Mouse (Mus musculus) kidney, adult 2 months (tissue): ENCODE results near the gene Caln1. TPM values are rescaled to one million over a fixed set of nuclear protein-coding genes. Genes with fewer than 3 reads are reported as not detected.

Source experiments
- DNase-seq: peaks from one replicate; pipeline ENCODE4 v3.0.0; 2021
- H3K27ac ChIP-seq: fragments of 200-500 bp; 2 replicates; pipeline ENCODE4 v1.5.1; 2012; ENCODE audit warnings: low read depth, low read length, control low read depth, inconsistent platforms; ENCODE audit not compliant: insufficient read depth
- H3K27me3 ChIP-seq: fragments of 200-500 bp; replicated peaks from 2 replicates; pipeline ENCODE4 v1.6.1; 2012; ENCODE audit warnings: mild to moderate bottlenecking, moderate library complexity, low read length, inconsistent platforms; ENCODE audit not compliant: control insufficient read depth, insufficient read depth
- H3K36me3 ChIP-seq: fragments of 200-500 bp; 2 replicates; pipeline ENCODE4 v1.6.1; 2012; ENCODE audit warnings: mild to moderate bottlenecking, moderate library complexity, low read length, inconsistent platforms; ENCODE audit not compliant: control insufficient read depth, insufficient read depth
- H3K4me1 ChIP-seq: fragments of 200-500 bp; 2 replicates; pipeline ENCODE4 v1.6.1; 2011; ENCODE audit warnings: low read length; ENCODE audit not compliant: control insufficient read depth, insufficient read depth
- H3K4me3 ChIP-seq: fragments of 200-500 bp; 2 replicates; pipeline ENCODE4 v1.5.1; 2011; ENCODE audit warnings: mild to moderate bottlenecking, low read depth, low read length, control low read depth; ENCODE audit not compliant: insufficient read depth
- CTCF ChIP-seq: fragments of 200-500 bp; conservative IDR thresholded peaks from 2 replicates; pipeline ENCODE4 v1.5.1; 2011; ENCODE audit warnings: low read depth, mild to moderate bottlenecking, control low read depth, low read length, moderate library complexity, mixed read lengths; ENCODE audit not compliant: insufficient read depth, insufficient read length
- POLR2A ChIP-seq: fragments of 200-500 bp; IDR thresholded peaks from one replicate; pipeline ENCODE4 v1.6.1; 2011; ENCODE audit warnings: low read depth, low read length, control low read depth
- WGBS: fragments of 180-500 bp; shearing (Covaris S2); methylation state at CpG from one replicate; pipeline ENCODE4 v1.1.7; 2018; 5-methylcytosine and 5-hydroxymethylcytosine counted together
- polyA plus RNA-seq: library from polyadenylated mRNA; depleted of rRNA; stranded (reverse); fragments of >200 nt; gene quantifications from 2 replicates; pipeline ENCODE4 v1.2.3, GENCODE M21; 2012; rRNA removed

The Caln1 gene
- polyA plus RNA-seq = 0.02 and 0.04 TPM in 2 replicates

- no peak within 1 kb of the TSS for H3K27ac ChIP-seq
- no peaks in the 10 kb centered on the region for H3K27me3 ChIP-seq
- TF ChIP-seq CTCF (no peak), POLR2A (no peak)
- no peaks in the 10 kb centered on the region for H3K4me1 ChIP-seq
- DNase-seq = peak; percentile 57
- no peaks in the 10 kb centered on the region for H3K36me3 ChIP-seq
- no peak within 1 kb of the TSS for H3K4me3 ChIP-seq
- 48% methylated on average over 11 of the region's 11 CpGs for WGBS
Measured at GRCm38 (mm10) chr5:130369237-130369636, at the start of gene Caln1. TSS of gene Caln1 (plus strand) at chr5:130369455.

- 94% methylated on average over 5 of the region's 5 CpGs for WGBS
- TF ChIP-seq POLR2A (no peak), CTCF (no peak)
- no peak for DNase-seq
- no peaks in the 10 kb centered on the region for H3K4me1 ChIP-seq
- H3K36me3 ChIP-seq = 0 out of 2 replicates have a peak, but pooled peaks cover 2% of the 10 kb centered on the region
- H3K4me3 ChIP-seq = no peak overlapping the region
- H3K27me3 ChIP-seq = no peaks in the 10 kb centered on the region
- no peak overlapping the region for H3K27ac ChIP-seq
Measured at GRCm38 (mm10) chr5:130319783-130320182, 49.5 kb upstream of the Caln1 start.

GRCm38 (mm10) chr5:130320485-130320884 lies 48.8 kb upstream of the Caln1 start:
- H3K27ac ChIP-seq = no peak overlapping the region
- TF ChIP-seq POLR2A (no peak), CTCF (peak; percentile 38)
- 0 out of 2 replicates have a peak, but pooled peaks cover 2% of the 10 kb centered on the region for H3K36me3 ChIP-seq
- 72% methylated on average over 3 of the region's 3 CpGs for WGBS
- no peaks in the 10 kb centered on the region for H3K27me3 ChIP-seq
- peak; percentile 26 for DNase-seq
- H3K4me1 ChIP-seq = no peaks in the 10 kb centered on the region
- no peak overlapping the region for H3K4me3 ChIP-seq

- no peak for DNase-seq
- Histone ChIP-seq H3K27ac (no peak overlapping the region), H3K27me3 (no peaks in the 10 kb centered on the region), H3K4me3 (no peak overlapping the region), H3K4me1 (no peaks in the 10 kb centered on the region), H3K36me3 (no peaks in the 10 kb centered on the region)
- TF ChIP-seq CTCF = no peak
- TF ChIP-seq POLR2A = no peak
- 96% methylated on average over 8 of the region's 8 CpGs for WGBS
Measured at GRCm38 (mm10) chr5:130325486-130325885, 43.8 kb upstream of the Caln1 start.

- peak; percentile 56 for DNase-seq
- no peak overlapping the region for H3K27ac ChIP-seq
- no peaks in the 10 kb centered on the region for H3K27me3 ChIP-seq
- 49% methylated on average over 6 of the region's 6 CpGs for WGBS
- H3K4me3 ChIP-seq = no peak overlapping the region
- H3K4me1 ChIP-seq = no peaks in the 10 kb centered on the region
- TF ChIP-seq CTCF (no peak), POLR2A (no peak)
- H3K36me3 ChIP-seq = no peaks in the 10 kb centered on the region
Measured at GRCm38 (mm10) chr5:130327615-130328263, 41.5 kb upstream of the Caln1 start.

GRCm38 (mm10) chr5:130328366-130328765 lies 40.9 kb upstream of the Caln1 start:
- no peaks in the 10 kb centered on the region for H3K36me3 ChIP-seq
- 76% methylated on average over 9 of the region's 9 CpGs for WGBS
- H3K27ac ChIP-seq = no peak overlapping the region
- no peak overlapping the region for H3K4me3 ChIP-seq
- peak; percentile 16 for DNase-seq
- H3K27me3 ChIP-seq = no peaks in the 10 kb centered on the region
- H3K4me1 ChIP-seq = no peaks in the 10 kb centered on the region
- TF ChIP-seq CTCF = no peak

GRCm38 (mm10) chr5:130329889-130330288 lies 39.4 kb upstream of the Caln1 start:
- H3K27ac ChIP-seq = no peak overlapping the region
- no peak overlapping the region for H3K4me3 ChIP-seq
- H3K36me3 ChIP-seq = no peaks in the 10 kb centered on the region
- no peaks in the 10 kb centered on the region for H3K4me1 ChIP-seq
- no peak for TF ChIP-seq POLR2A
- TF ChIP-seq CTCF = no peak
- DNase-seq = no peak
- 79% methylated on average over 2 of the region's 2 CpGs for WGBS
- no peaks in the 10 kb centered on the region for H3K27me3 ChIP-seq
